Mouse (Mus musculus): Measurements from ENCODE around the gene Zfp853. TPM values are rescaled to one million over a fixed set of nuclear protein-coding genes. Genes with fewer than 3 reads are reported as not detected.

Gene Zfp853
- total RNA-seq, 2 experiments from 2014 or later = 1.1 to 1.5 TPM

DNA sequence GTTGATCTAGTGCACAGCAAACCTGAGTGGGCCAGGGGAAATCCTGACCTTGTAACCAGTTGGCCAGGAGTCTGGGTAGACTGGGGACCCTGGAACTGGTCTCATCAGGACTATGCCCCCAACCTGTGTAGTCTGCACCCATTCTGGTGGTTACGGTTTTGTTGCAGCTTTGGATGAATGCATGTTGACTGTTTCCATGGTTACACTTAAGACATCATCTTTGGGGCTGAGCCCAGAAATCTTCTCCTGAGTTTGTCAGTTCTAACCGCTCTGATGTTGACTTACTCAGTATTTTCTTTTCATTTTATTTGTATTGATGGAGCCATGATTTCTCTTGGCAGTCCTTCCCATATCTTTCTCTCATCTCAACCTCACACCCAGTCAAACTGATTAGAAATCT, 1.9 kb upstream of the Zfp853 start:
- DNase-seq (ENCODE audit: low spot score in 2 of 2) = no peak

GRCm38 (mm10) chr5:143294862-143295261, 1.4 kb upstream of the Zfp853 start:
- no peak for DNase-seq (ENCODE audit: low spot score in 2 of 2)

DNA sequence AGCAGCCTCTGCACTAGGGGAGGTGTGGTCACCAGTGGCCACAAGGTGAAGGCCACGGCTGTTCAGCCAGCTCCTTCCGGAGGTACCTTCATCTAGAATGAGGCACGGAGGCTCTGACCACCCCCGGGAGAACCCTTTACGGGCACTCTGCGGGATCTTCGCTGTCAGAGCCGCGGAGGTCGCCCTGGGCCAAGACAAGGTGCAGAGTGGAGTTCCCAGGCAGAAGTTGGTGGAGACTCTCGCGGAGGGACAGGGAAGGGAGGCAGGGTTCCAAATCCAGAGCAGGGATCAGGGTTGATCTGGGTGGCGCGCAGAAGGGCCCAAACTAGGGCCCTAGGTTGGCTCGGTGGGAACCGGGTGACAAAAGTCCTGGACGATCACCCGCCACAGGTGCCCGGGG, 544 bp downstream of the Zfp853 start:
- DNase-seq (ENCODE audit: low spot score in 2 of 2) = no peak

DNA sequence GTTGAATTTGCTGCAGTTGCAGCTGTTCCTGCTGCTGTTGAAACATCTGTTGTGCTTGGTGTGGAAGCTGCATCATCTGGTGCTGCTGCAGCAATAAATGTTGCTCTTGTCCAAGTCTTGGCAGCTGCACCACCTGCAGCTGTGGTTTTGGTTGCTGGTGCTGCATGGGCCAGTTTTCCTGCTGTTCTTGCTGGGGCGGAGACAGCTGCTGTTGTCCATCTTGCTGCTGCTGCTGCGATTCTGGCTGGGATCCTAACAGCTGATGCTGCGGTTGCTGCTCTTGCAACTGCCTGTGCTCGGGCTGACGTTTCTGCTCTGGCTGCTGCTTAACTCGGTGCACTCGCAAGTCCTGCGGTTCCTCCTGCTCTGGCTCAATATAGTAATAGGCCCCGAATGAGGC, 4.1 kb downstream of the Zfp853 start:
- DNase-seq (ENCODE audit: low spot score in 2 of 2) = no peak

GRCm38 (mm10) chr5:143288378-143288911, 5.0 kb downstream of the Zfp853 start:
- no peak for DNase-seq (ENCODE audit: low spot score in 2 of 2)

DNA sequence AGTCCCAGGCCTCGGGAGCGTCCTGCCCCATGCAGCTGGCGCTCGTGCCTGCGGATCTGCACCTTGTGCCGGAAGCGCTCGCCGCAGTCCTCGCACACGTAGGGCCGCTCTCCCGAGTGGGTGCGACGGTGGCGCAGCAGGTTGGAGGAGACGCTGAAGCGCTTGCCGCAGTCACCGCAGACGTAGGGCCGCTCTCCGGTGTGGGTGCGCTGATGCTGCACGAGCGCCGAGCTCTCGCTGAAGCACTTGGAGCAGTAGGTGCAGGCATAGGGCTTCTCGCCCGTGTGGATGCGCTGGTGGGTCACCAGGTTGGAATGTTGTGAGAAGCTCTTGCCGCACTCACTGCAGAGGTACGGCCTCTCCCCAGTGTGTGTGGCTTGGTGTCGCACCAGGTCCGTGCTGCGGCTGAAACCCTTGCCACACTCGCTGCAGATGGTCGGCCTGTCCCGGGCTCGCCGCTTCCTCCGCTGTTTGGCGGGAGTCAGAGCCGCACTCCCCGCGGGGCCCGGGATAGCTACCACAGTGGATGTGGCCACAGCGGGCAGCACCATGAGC, 5.6 kb downstream of the Zfp853 start:
- no peak for DNase-seq (ENCODE audit: low spot score in 2 of 2)

- DNase-seq (ENCODE audit: low spot score in 2 of 2) = no peak
Observed at GRCm38 (mm10) chr5:143284762-143285161, 8.7 kb downstream of the Zfp853 start.

- DNase-seq (ENCODE audit: low spot score in 2 of 2) = no peak
Observed at GRCm38 (mm10) chr5:143279247-143279646, 14.2 kb downstream of the Zfp853 start.

- DNase-seq (ENCODE audit: low spot score in 2 of 2) = no peak
Observed at GRCm38 (mm10) chr5:143275761-143276160, 17.7 kb downstream of the Zfp853 start.

- no peak for DNase-seq (ENCODE audit: low spot score in 2 of 2)
Observed at GRCm38 (mm10) chr5:143272540-143273330, 20.7 kb downstream of the Zfp853 start.

DNA sequence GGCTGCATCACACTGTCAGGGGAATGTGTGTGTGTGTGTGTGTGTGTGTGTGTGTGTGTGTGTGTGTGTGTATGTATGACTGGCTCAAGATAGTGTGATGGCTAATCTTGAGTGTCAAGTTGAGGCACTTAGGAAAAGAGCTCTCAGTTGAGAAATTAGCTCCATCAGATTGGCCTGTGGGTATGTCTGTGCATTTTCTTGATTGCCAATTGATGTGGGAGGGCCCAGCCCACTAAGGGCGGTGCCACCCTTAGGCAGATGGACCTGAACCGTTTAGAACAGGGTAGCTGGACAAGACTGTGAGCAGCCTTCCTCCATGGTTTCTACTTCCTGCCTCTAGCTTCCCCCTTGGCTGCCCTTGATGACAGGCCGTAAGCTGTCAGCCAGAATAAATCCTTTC, 21.3 kb downstream of the Zfp853 start:
- no peak for DNase-seq (ENCODE audit: low spot score in 2 of 2)

- no peak for DNase-seq (ENCODE audit: low spot score in 2 of 2)
Observed at GRCm38 (mm10) chr5:143271642-143272041, 21.8 kb downstream of the Zfp853 start.

- no peak for DNase-seq (ENCODE audit: low spot score in 2 of 2)
Observed at GRCm38 (mm10) chr5:143270151-143270519, 23.3 kb downstream of the Zfp853 start.

DNA sequence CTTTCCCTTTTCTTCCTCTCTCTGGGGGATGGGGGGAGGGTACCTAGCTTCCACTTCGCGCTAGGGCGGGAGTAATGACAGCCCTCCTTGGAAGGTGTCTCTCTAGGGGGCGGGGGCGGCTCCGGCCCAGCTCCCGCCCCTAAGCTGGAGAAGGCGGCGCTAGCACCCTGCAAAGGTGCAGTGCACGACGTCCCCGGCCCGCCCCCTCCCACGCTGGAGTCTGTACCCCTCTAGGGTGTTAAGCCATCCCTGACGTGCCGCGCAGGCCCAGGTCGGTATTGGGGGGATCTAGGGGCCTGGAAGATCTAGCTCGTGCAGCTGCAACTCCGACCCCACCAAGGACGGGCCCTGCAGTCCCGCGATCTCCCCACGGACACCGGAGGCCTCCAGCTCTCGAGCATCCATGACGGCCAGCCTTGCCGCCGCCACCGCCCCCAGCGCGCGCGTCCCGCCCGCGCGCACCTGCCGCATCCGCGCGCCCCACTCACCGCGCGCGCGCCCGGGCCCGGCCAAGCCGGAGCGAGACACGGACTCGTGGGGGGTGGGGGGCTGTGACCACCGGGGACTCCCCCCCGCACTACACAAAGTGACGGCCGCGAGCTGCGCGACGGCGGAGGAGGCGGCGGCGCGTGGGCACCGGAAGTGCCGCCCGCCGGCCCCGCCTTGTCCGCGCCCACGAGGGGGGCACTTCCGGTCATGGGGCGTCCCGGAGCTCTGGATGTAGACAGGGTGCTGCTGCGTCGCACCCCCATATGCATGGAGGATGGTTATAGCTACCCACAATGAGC, 23.9 kb downstream of the Zfp853 start, which contains the start of gene Zfp316:
Gene Zfp316, minus strand, starts transcription at position 660 of the 788 bp plus-strand sequence.
- peak; percentile 31 to 44 for DNase-seq (ENCODE audit: low spot score in 2 of 2)

- DNase-seq (ENCODE audit: low spot score in 2 of 2) = no peak
Observed at GRCm38 (mm10) chr5:143268985-143269362, 24.4 kb downstream of the Zfp853 start.

GRCm38 (mm10) chr5:143266794-143267193, 26.6 kb downstream of the Zfp853 start:
- DNase-seq (ENCODE audit: low spot score in 2 of 2) = no peak

- DNase-seq (ENCODE audit: low spot score in 2 of 2) = no peak
Observed at GRCm38 (mm10) chr5:143265409-143265808, 28.0 kb downstream of the Zfp853 start.

DNA sequence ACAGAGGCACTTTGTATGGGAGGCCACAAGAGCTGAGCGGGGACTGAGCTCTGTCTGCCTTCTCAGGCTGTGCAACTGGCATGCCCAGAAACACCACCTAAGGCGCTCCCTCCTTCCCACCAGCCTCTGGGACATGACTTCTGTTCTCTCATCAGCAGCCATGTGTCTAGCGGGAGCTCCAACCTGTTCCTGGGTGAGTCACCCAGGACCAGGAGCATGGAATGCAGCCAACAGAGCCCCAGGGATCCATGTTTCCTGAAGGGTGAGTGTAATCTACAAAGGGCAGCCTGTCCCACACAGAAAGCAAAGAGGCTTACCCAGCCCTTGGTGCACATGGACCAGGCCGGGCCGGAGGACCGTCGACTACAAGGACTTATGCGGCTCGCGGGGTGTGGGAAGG, 28.7 kb downstream of the Zfp853 start:
- no peak for DNase-seq (ENCODE audit: low spot score in 2 of 2)

GRCm38 (mm10) chr5:143261636-143262035, 31.8 kb downstream of the Zfp853 start:
- no peak for DNase-seq (ENCODE audit: low spot score in 2 of 2)

GRCm38 (mm10) chr5:143255802-143256201, 37.6 kb downstream of the Zfp853 start:
- no peak for DNase-seq (ENCODE audit: low spot score in 2 of 2)

DNA sequence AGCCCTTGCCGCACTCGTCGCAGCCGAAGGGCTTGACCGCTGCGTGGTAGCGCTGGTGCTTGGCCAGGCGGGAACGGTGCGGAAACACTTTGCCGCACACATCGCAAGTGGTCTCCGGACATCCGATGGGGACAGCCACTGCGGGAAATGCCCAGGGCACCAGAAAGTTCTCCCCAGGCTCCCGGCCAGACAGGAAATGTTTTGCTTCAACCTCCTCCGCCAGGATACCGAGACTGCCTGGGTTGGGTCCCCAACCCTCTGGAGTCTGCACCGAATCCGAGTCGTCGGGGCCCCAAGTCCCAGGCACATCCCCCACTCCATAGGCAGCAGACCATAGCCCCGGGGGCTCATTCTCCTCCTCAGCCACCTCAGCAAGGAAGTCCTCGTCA, 38.3 kb downstream of the Zfp853 start:
- DNase-seq (ENCODE audit: low spot score in 2 of 2) = no peak

Data from adrenal gland, postnatal 4 days (tissue).